Comparison of ENCODE assay signal across 10 mouse cellular contexts in genomic region chr17:34127475-34127874, GRCm38 (mm10). TPM values are rescaled to one million over a fixed set of nuclear protein-coding genes. Genes with fewer than 3 reads are reported as not detected.
A peak's percentile ranks its signal among the peaks of the same experiment; 100 is the strongest.
DNase-seq lines count a peak whose midpoint lies in the region; ATAC-seq lines count a peak whose summit lies in the region.
"Had no signal": no experiment of that assay in that cellular context is flagged by ENCODE, and none has a peak within 500 bp of the region (broad histone marks: within the 10 kb centered on the region; RNA-seq: fewer than 3 reads in every experiment).

No protein-coding gene starts in this region.

- 10% methylated on average over 6 of the region's 6 CpGs for WGBS in liver, embryonic 12.5 days (ENCODE audit: insufficient replicate concordance)

- H3K4me1 ChIP-seq in liver, embryonic 12.5 days = peaks cover 67% of the 10 kb centered on the region

- H3K9me3 ChIP-seq in liver, embryonic 12.5 days (replicated peaks) = no peaks in the 10 kb centered on the region
- H3K9me3 ChIP-seq: embryonic facial prominence, embryonic 12.5 days had no signal

- peaks cover 40% of the 10 kb centered on the region for H3K27me3 ChIP-seq in liver, embryonic 12.5 days (replicated peaks)
- H3K27me3 ChIP-seq: embryonic facial prominence, embryonic 12.5 days had no signal

- peak; percentile 70 for DNase-seq in adrenal gland, postnatal 10 days
- DNase-seq in adrenal gland, postnatal 4 days (ENCODE audit: low spot score in 2 of 2) = no peak
- peak; percentile 56 for DNase-seq in ovary, postnatal 36 days (ENCODE audit: low spot score)
- DNase-seq in ovary, postnatal 10 days (ENCODE audit: low spot score) = no peak
- DNase-seq in spleen, adult 18-20 months = peak; percentile 78 to 82
- no peak for DNase-seq in urinary bladder, adult 2 months (ENCODE audit: low spot score)

- peak overlapping the region; percentile 25; the same call in 1 of the 2 replicates for H3K9ac ChIP-seq in liver, embryonic 12.5 days
- H3K9ac ChIP-seq: embryonic facial prominence, embryonic 12.5 days had no signal

- peak overlapping the region; percentile 13; the same call in 1 of the 2 replicates for H3K4me2 ChIP-seq in liver, embryonic 12.5 days
- H3K4me2 ChIP-seq: embryonic facial prominence, embryonic 12.5 days had no signal

- peak; percentile 21 for ATAC-seq in inflammation-experienced regulatory T-cells, adult 6 months
- peak; percentile 50; the same call in 1 of the 2 replicates for ATAC-seq in liver, embryonic 12.5 days

- H3K36me3 ChIP-seq in liver, embryonic 12.5 days = no peaks in the 10 kb centered on the region

- H3K27ac ChIP-seq in liver, embryonic 12.5 days = no peak overlapping the region
- H3K27ac ChIP-seq: embryonic facial prominence, embryonic 12.5 days had no signal

- H3K4me3 ChIP-seq in liver, embryonic 12.5 days = no peak overlapping the region
- H3K4me3 ChIP-seq: embryonic facial prominence, embryonic 12.5 days had no signal

RNA-seq across cellular contexts. Expression of gene Brd2, which starts 5.0 kb away (rescaled TPM):
- 100 to 1,000 TPM; 170 to 181 TPM for total RNA-seq in adrenal gland, postnatal 10 days (2021)
- total RNA-seq in adrenal gland, postnatal 4 days (2021) = 100 to 1,000 TPM; 225 to 226 TPM
- 100 to 1,000 TPM; 115 to 154 (median 144) TPM for polyA plus RNA-seq in inflammation-experienced regulatory T-cells, adult 6 months (2017; shearing (Covaris generic))
- polyA plus RNA-seq in liver, embryonic 12.5 days (2016; fragmentation: Nextera tagmentation; extraction: Ambion mirVana) = 59.9 and 66.1 TPM in 2 replicates
- 135 and 154 TPM in 2 replicates for polyA plus RNA-seq in urinary bladder, adult 2 months (2012; rRNA removed)

RNA-seq across cellular contexts. Expression of gene H2-DMa, which starts 8.1 kb away (rescaled TPM):
- total RNA-seq in adrenal gland, postnatal 10 days (2021) = 10 to 100 TPM in 1 of 2 experiments, 1 to 10 TPM in 1; 8.9 to 15.2 TPM
- total RNA-seq in adrenal gland, postnatal 4 days (2021) = 10 to 100 TPM; 11.2 to 11.7 TPM
- polyA plus RNA-seq in inflammation-experienced regulatory T-cells, adult 6 months (2017; shearing (Covaris generic)) = 100 to 1,000 TPM in 2 of 3 experiments, 10 to 100 TPM in 1; 75.8 to 241 (median 198) TPM
- 3.1 and 4.3 TPM in 2 replicates for polyA plus RNA-seq in liver, embryonic 12.5 days (2016; fragmentation: Nextera tagmentation; extraction: Ambion mirVana)
- 30.0 and 31.9 TPM in 2 replicates for polyA plus RNA-seq in urinary bladder, adult 2 months (2012; rRNA removed)

RNA-seq across cellular contexts. Expression of gene H2-DMb2, which starts 15.6 kb away (rescaled TPM):
- total RNA-seq in adrenal gland, postnatal 10 days (2021) = 1 to 10 TPM; 4.5 to 4.8 TPM
- total RNA-seq in adrenal gland, postnatal 4 days (2021) = 1 to 10 TPM; 1.2 to 3.0 TPM
- polyA plus RNA-seq in inflammation-experienced regulatory T-cells, adult 6 months (2017; shearing (Covaris generic)) = 10 to 100 TPM in 2 of 3 experiments, 1 to 10 TPM in 1; 9.2 to 14.4 (median 11.3) TPM
- polyA plus RNA-seq in liver, embryonic 12.5 days (2016; fragmentation: Nextera tagmentation; extraction: Ambion mirVana) = 0.30 and 0.35 TPM in 2 replicates
- 4.1 and 4.9 TPM in 2 replicates for polyA plus RNA-seq in urinary bladder, adult 2 months (2012; rRNA removed)
- polyA plus RNA-seq: C2C12 had no signal

RNA-seq across cellular contexts. Expression of gene H2-DMb1, which starts 25.4 kb away (rescaled TPM):
- total RNA-seq in adrenal gland, postnatal 10 days (2021) = 1 to 10 TPM; 3.6 to 5.8 TPM
- total RNA-seq in adrenal gland, postnatal 4 days (2021) = 1 to 10 TPM; 1.9 to 3.8 TPM
- 1 to 10 TPM; 2.3 to 5.0 (median 4.5) TPM for polyA plus RNA-seq in inflammation-experienced regulatory T-cells, adult 6 months (2017; shearing (Covaris generic))
- 0.21 and 0.45 TPM in 2 replicates for polyA plus RNA-seq in liver, embryonic 12.5 days (2016; fragmentation: Nextera tagmentation; extraction: Ambion mirVana)
- 22.4 and 22.8 TPM in 2 replicates for polyA plus RNA-seq in urinary bladder, adult 2 months (2012; rRNA removed)
- polyA plus RNA-seq: C2C12 had no signal

RNA-seq across cellular contexts. Expression of gene H2-Oa, which starts 35.3 kb away (rescaled TPM):
- 1 to 10 TPM; 1.4 to 1.5 TPM for total RNA-seq in adrenal gland, postnatal 10 days (2021)
- under 1 TPM in 1 of 2 experiments, not detected in 1; 0.31 TPM for total RNA-seq in adrenal gland, postnatal 4 days (2021)
- polyA plus RNA-seq in inflammation-experienced regulatory T-cells, adult 6 months (2017; shearing (Covaris generic)) = 10 to 100 TPM; 14.3 to 81.2 (median 53.9) TPM
- polyA plus RNA-seq in liver, embryonic 12.5 days (2016; fragmentation: Nextera tagmentation; extraction: Ambion mirVana) = 0.37 and 0.56 TPM in 2 replicates
- 1.7 and 2.1 TPM in 2 replicates for polyA plus RNA-seq in urinary bladder, adult 2 months (2012; rRNA removed)
- polyA plus RNA-seq: C2C12 had no signal

Comparison
In these comparisons a context has a peak if more than half of its experiments do, and no peak if none do; other contexts are left out.
1. DNase-seq: peak in adrenal gland, postnatal 10 days (single experiment), ovary, postnatal 36 days (single experiment) and spleen, adult 18-20 months (2 of 2); none in adrenal gland, postnatal 4 days (0 of 2), ovary, postnatal 10 days (single experiment) and urinary bladder, adult 2 months (single experiment).